Mouse (Mus musculus): ENCODE measurements around the gene Rxfp1. TPM values are rescaled to one million over a fixed set of nuclear protein-coding genes. Genes with fewer than 3 reads are reported as not detected.

Rxfp1 gene
- polyA plus RNA-seq, 1 experiment = not detected

GRCm38 (mm10) chr3:79609886-79610285, 127.8 kb downstream of the Rxfp1 start:
- Histone ChIP-seq H3K36me3 (ENCODE audit: control insufficient read depth, insufficient read depth) (peaks cover 44% of the 10 kb centered on the region), H3K79me2 (ENCODE audit: control insufficient read depth, insufficient read depth) (no peaks in the 10 kb centered on the region), H3K4me2 (ENCODE audit: low read depth) (no peak overlapping the region), H3ac (ENCODE audit: control insufficient read depth, insufficient read length) (no peak overlapping the region), H3K27me3 (ENCODE audit: control insufficient read depth, insufficient read depth, insufficient read length) (no peaks in the 10 kb centered on the region), H3K4me3 (no peak overlapping the region)
- no peak for TF ChIP-seq SRF (IDR thresholded peaks at IDR 0.05; ENCODE audit: control insufficient read depth, insufficient read length, low read depth)
- TF ChIP-seq TCF12 (IDR thresholded peaks at IDR 0.05; ENCODE audit: insufficient read depth, poor library complexity, severe bottlenecking) = no peak
- TF ChIP-seq MAX (IDR thresholded peaks at IDR 0.05; ENCODE audit: low read depth) = no peak
- TF ChIP-seq USF1 (IDR thresholded peaks at IDR 0.05; ENCODE audit: low read depth) = no peak
- TF ChIP-seq MYOD1 (IDR thresholded peaks at IDR 0.05; ENCODE audit: control insufficient read depth in 1 of 3, insufficient read length in 2 of 3, low read depth in 2 of 3) = no peak
- TF ChIP-seq POLR2A (IDR thresholded peaks at IDR 0.05; ENCODE audit: insufficient read length, low read depth) = no peak
- TF ChIP-seq E2F4 (IDR thresholded peaks at IDR 0.05; ENCODE audit: insufficient read depth) = no peak
- no peak for TF ChIP-seq MYOG (IDR thresholded peaks at IDR 0.05; ENCODE audit: control insufficient read depth in 1 of 3, insufficient read depth in 1 of 3, insufficient read length in 2 of 3, low read depth in 2 of 3)
- TF ChIP-seq REST (IDR thresholded peaks at IDR 0.05; ENCODE audit: insufficient read depth, insufficient read length) = no peak
- TF ChIP-seq TCF3 (IDR thresholded peaks at IDR 0.05; ENCODE audit: insufficient read length, low read depth) = no peak
- TF ChIP-seq POLR2AphosphoS2 (IDR thresholded peaks at IDR 0.05; ENCODE audit: insufficient read length, low read depth) = no peak
- no peak for TF ChIP-seq CEBPB (IDR thresholded peaks at IDR 0.05; ENCODE audit: insufficient read depth, poor library complexity, severe bottlenecking)

- H3K27me3 ChIP-seq (ENCODE audit: control insufficient read depth, insufficient read depth, insufficient read length) = no peaks in the 10 kb centered on the region
- peaks cover 47% of the 10 kb centered on the region for H3K79me2 ChIP-seq (ENCODE audit: control insufficient read depth, insufficient read depth)
- TF ChIP-seq TCF3 (IDR thresholded peaks at IDR 0.05; ENCODE audit: insufficient read length, low read depth) (no peak), POLR2AphosphoS2 (IDR thresholded peaks at IDR 0.05; ENCODE audit: insufficient read length, low read depth) (no peak), TCF12 (IDR thresholded peaks at IDR 0.05; ENCODE audit: insufficient read depth, poor library complexity, severe bottlenecking) (no peak), REST (IDR thresholded peaks at IDR 0.05; ENCODE audit: insufficient read depth, insufficient read length) (no peak)
- H3K36me3 ChIP-seq (ENCODE audit: control insufficient read depth, insufficient read depth) = peaks cover 61% of the 10 kb centered on the region
- no peak overlapping the region for H3K4me3 ChIP-seq
- no peak overlapping the region for H3ac ChIP-seq (ENCODE audit: control insufficient read depth, insufficient read length)
- H3K4me2 ChIP-seq (ENCODE audit: low read depth) = no peak overlapping the region
Observed at GRCm38 (mm10) chr3:79595468-79595867, 142.2 kb downstream of the Rxfp1 start.

- H3K4me3 ChIP-seq = peak overlapping the region; percentile 94
- TF ChIP-seq E2F4 (IDR thresholded peaks at IDR 0.05; ENCODE audit: insufficient read depth) = no peak
- TF ChIP-seq USF1 (IDR thresholded peaks at IDR 0.05; ENCODE audit: low read depth) = no peak
- TF ChIP-seq CEBPB (IDR thresholded peaks at IDR 0.05; ENCODE audit: insufficient read depth, poor library complexity, severe bottlenecking) = no peak
- no peak for TF ChIP-seq POLR2A (IDR thresholded peaks at IDR 0.05; ENCODE audit: insufficient read length, low read depth)
- TF ChIP-seq MYOG (IDR thresholded peaks at IDR 0.05; ENCODE audit: control insufficient read depth in 1 of 3, insufficient read depth in 1 of 3, insufficient read length in 2 of 3, low read depth in 2 of 3) = no peak
- no peak for TF ChIP-seq SRF (IDR thresholded peaks at IDR 0.05; ENCODE audit: control insufficient read depth, insufficient read length, low read depth)
- TF ChIP-seq TCF3 (IDR thresholded peaks at IDR 0.05; ENCODE audit: insufficient read length, low read depth) = no peak
Observed at GRCm38 (mm10) chr3:79591793-79592471, 145.7 kb downstream of the Rxfp1 start.

More at GRCm38 (mm10) chr3:79591793-79592471, 145.7 kb downstream of the Rxfp1 start:
- Histone ChIP-seq H3K27me3 (ENCODE audit: control insufficient read depth, insufficient read depth, insufficient read length) (no peaks in the 10 kb centered on the region), H3K36me3 (ENCODE audit: control insufficient read depth, insufficient read depth) (peaks cover 32% of the 10 kb centered on the region), H3ac (ENCODE audit: control insufficient read depth, insufficient read length) (peak overlapping the region; percentile 66), H3K4me2 (ENCODE audit: low read depth) (peak overlapping the region; percentile 85), H3K79me2 (ENCODE audit: control insufficient read depth, insufficient read depth) (peaks cover 47% of the 10 kb centered on the region)

Other genes starting within 250 kb of the Rxfp1 start
- 2.5 TPM for gene Fnip2, start 170.1 kb downstream of the Rxfp1 start, polyA plus RNA-seq (2012; fragmentation: generic; extraction: Trizol)
- 32.1 TPM for gene Ppid, start 146.5 kb downstream of the Rxfp1 start, polyA plus RNA-seq (2012; fragmentation: generic; extraction: Trizol)
- 3.6 TPM for gene 4930579G24Rik, start 108.8 kb downstream of the Rxfp1 start, polyA plus RNA-seq (2012; fragmentation: generic; extraction: Trizol)
- 29.7 TPM for gene Etfdh, start 108.4 kb downstream of the Rxfp1 start, polyA plus RNA-seq (2012; fragmentation: generic; extraction: Trizol)
- gene Tmem144, start 114.9 kb upstream of the Rxfp1 start, polyA plus RNA-seq (2012; fragmentation: generic; extraction: Trizol) = 0.92 TPM
- 1.8 TPM for gene Fam198b, start 146.7 kb upstream of the Rxfp1 start, polyA plus RNA-seq (2012; fragmentation: generic; extraction: Trizol)

Measured in myocyte (in vitro differentiated cells).